Mouse (Mus musculus): ENCODE measurements at regions not wholly inside any gene's neighbourhood (a gene's known extent, or its start where the extent isn't known, plus 50 kb on each side); places are given as distances from the start of the nearest gene placed in this dataset.

GRCm38 (mm10) chr3:41472586-41472985 lies 82.9 kb upstream of the Jade1 start:
- DNase-seq, result no peak

- no peak for DNase-seq
Measured at GRCm38 (mm10) chr3:41469106-41469505, 86.4 kb upstream of the Jade1 start.

GRCm38 (mm10) chr3:41467857-41468256 lies 87.7 kb upstream of the Jade1 start:
- DNase-seq, result no peak

GRCm38 (mm10) chr3:41465893-41466292 lies 89.6 kb upstream of the Jade1 start:
- DNase-seq, result no peak

GRCm38 (mm10) chr3:41462953-41463644 lies 92.4 kb upstream of the Jade1 start:
- no peak for DNase-seq

- DNase-seq, result no peak
Measured at GRCm38 (mm10) chr3:41460131-41460530, 95.4 kb upstream of the Jade1 start.

GRCm38 (mm10) chr3:41458156-41458555 lies 97.4 kb upstream of the Jade1 start:
- no peak for DNase-seq

GRCm38 (mm10) chr3:41453525-41453924 lies 102.0 kb upstream of the Jade1 start:
- DNase-seq, result no peak

- no peak for DNase-seq
Measured at GRCm38 (mm10) chr3:41452716-41453090, 102.8 kb upstream of the Jade1 start.

GRCm38 (mm10) chr3:41452020-41452715 lies 103.4 kb upstream of the Jade1 start:
- DNase-seq, result no peak

GRCm38 (mm10) chr3:41450696-41451095 lies 104.8 kb upstream of the Jade1 start:
- no peak for DNase-seq

- no peak for DNase-seq
Measured at GRCm38 (mm10) chr3:41444243-41444753, 111.2 kb upstream of the Jade1 start.

GRCm38 (mm10) chr3:41436238-41436637 lies 119.3 kb upstream of the Jade1 start:
- no peak for DNase-seq

GRCm38 (mm10) chr3:41433106-41433505 lies 122.4 kb upstream of the Jade1 start:
- DNase-seq, result no peak

GRCm38 (mm10) chr3:41432376-41432775 lies 123.2 kb upstream of the Jade1 start:
- DNase-seq, result no peak

- DNase-seq, result no peak
Measured at GRCm38 (mm10) chr3:41430191-41430590, 125.3 kb upstream of the Jade1 start.

GRCm38 (mm10) chr3:41426946-41427345 lies 128.6 kb upstream of the Jade1 start:
- DNase-seq, result no peak

GRCm38 (mm10) chr3:41425863-41426262 lies 129.7 kb upstream of the Jade1 start:
- no peak for DNase-seq

- no peak for DNase-seq
Measured at GRCm38 (mm10) chr3:41424142-41424939, 131.2 kb upstream of the Jade1 start.

- no peak for DNase-seq
Measured at GRCm38 (mm10) chr3:41423630-41424029, 131.9 kb upstream of the Jade1 start.

GRCm38 (mm10) chr3:41422615-41423579 lies 132.6 kb upstream of the Jade1 start:
- no peak for DNase-seq

GRCm38 (mm10) chr3:41413771-41414170 lies 141.8 kb upstream of the Jade1 start:
- DNase-seq, result no peak
